Mouse (Mus musculus) heart, adult 2 months (tissue): ENCODE data around the gene Aif1.

Source experiments
- CTCF ChIP-seq: fragments of 200-600 bp; IDR thresholded peaks from 2 replicates; pipeline ENCODE4 v1.8.1; 2022; ENCODE audit warnings: antibody characterized with exemption, mild to moderate bottlenecking, moderate library complexity
- EP300 ChIP-seq: fragments of 200-500 bp; IDR thresholded peaks from 2 replicates; pipeline ENCODE4 v1.6.1; 2011; ENCODE audit warnings: low read depth, low read length, control low read depth; ENCODE audit not compliant: insufficient read depth
- POLR2A ChIP-seq: fragments of 200-500 bp; IDR thresholded peaks from 2 replicates; pipeline ENCODE4 v1.6.1; 2011; ENCODE audit warnings: mild to moderate bottlenecking, low read depth, low read length, control low read depth; ENCODE audit not compliant: insufficient read depth

DNA sequence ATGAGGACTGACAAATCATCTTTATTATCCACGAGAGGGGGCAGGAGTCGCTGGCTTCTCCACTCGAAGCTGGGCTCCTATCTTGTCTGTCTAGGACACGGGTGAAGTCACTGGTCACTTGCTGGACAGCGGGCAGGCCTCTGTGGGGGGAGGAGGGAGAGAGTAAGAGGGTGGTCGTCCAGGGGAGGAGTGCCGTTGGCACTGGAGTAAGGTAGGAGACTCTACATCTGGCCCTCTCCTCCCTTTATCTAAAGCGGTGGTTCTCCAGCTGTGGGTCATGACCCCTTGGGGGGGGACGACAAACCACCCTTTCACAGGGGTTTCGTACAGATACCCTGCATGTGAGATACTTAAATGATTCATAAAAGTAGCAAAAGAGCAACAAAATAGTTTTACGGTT is 46.9 kb downstream of the Aif1 start:
- TF ChIP-seq CTCF (no peak), POLR2A (no peak), EP300 (no peak)
